Mouse (Mus musculus): ENCODE measurements around the gene Znhit3. TPM values are rescaled to one million over a fixed set of nuclear protein-coding genes. Genes with fewer than 3 reads are reported as not detected.
"Not testable (repeated sequence)": the region's sequence is repeated elsewhere in the genome, so short reads cannot be mapped to it uniquely, and the experiment has no call there.

Gene Znhit3
- total RNA-seq, 2 experiments from 2014 or later, result 8.8 to 10.5 TPM

DNA sequence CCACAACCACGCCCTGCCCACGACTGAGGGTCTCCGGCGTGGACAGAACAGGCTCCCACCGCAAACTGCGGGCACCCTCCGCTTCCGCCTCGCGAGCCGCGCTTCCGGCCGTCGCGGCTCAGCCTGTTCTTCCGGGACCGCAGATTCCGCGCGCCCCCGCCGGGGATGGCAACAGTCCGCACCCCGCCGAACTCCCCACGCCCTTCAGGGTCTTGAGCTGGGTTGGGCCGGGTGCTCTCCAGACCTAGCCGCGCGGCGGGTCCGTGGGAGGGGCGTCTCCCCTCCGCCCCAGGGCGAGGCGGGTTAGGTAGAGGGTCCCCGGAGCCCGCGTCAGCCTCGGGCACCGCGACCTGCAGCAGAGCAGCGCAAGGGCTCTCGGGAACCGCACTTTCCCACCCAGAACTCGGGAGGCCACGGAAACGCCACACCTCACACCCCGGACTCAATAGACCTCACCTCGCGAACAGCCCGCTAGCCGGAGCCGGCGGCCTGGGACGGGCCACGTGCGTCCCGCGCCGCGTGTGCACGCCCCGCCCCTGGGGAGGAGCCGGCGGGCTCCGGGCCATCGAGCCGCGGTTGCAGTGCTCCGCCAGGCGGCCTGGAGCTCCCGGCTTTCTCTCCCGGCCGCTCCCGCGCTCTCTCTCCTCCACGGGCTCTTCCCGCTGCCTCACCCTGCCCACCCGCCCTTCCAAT lies 36.2 kb downstream of the Znhit3 start, which contains the start of the genes Myo19 and Pigw:
Gene Myo19, plus strand, starts transcription at position 377 of the 693 bp plus-strand sequence.
Gene Pigw, minus strand, starts transcription at position 514 of the 693 bp plus-strand sequence.
- peak; percentile 87 to 88 for DNase-seq
- intact Hi-C loops (cut with DNase I), result loop anchor here (2.0 kb wide), 1 partner anchor 13 kb away; no protein-coding TSS in a partner anchor

DNA sequence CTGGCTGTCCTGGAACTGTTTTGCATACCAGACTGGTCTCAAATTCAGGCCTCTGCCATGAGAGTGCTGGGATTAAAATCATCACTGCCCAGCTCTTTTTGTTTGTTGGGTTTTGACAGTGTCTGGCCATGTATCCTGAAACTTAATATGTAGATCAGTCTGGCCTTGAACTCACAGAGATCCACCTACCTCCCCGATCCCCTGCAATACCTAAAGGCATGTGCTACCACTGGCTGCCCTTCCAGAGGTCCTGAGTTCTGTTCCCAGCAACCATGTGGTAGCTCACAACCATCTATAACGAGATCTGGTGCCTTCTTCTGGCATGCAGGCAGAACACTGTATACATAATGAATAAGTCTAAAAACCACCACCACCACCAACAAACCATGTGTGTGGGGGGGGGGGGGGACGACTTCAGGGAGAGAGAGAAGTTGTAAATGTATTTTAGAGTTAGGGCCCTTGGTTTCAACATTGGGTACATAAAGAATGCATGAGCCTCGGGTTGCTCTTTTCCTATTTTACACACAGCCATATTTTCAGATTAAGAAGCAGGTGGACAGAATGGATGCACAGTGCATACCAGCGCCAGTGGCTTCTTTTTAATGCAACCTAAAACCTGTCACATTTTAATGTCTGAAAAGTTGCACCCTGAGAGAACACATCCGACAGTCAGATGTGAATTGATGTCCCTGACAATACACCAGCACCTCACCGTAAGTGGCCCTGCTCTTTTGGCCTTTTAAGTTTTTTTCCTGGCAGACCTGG lies 37.0 kb downstream of the Znhit3 start:
- no peak for DNase-seq
- intact Hi-C loops (cut with DNase I), result no loop called here

DNA sequence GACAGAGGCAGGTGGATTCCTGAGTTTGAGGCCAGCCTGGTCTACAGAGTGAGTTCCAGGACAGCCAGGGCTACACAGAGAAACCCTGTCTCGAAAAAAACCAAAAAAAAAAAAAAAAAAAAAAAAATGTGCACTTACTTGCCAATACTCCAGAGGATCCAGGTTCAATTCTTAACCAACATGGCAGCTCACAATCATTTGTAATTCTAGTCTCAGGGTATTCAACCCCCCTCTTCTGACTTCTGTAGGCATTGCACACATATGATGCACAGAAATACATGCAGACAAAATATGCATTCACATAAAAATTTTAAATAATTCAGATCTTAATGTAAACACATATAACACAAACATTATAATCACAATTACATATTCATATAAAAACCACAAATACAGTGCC lies 40.1 kb downstream of the Znhit3 start:
- intact Hi-C loops (cut with DNase I), result not testable (repeated sequence)

DNA sequence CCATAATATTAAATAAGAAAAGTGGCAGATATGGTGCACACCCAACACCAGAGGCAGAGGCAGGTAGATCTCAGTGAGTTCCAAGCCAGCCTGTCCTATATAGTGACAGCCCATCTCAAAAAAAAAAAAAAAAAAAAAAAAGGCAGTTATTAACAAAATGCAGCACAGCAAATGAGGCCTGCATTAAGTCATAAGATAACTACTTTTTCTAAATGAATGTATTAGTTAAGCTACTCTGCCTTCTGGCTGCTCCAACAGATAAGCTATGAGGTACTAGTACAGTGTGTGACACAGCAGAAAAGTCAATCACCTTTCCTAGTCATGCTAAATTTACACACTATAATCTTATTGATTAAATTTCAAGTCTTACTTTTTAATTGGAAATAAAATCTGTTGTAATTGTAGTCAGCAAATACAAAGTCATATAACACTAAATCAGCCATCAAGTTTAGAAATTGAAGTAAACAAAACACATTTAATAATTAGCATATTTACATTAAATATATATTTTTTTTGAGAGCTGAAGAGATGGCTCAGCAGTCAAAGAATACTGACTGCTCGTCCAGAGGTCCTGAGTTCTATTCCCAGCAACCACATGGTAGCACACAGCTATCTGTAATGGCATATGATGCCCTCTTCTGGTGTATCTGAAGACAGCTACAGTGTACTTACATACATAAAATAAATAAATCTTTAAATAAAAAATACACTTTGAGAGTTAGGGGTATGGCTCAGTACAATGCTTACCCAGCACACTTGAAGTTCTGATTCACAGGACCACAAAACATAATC lies 42.9 kb downstream of the Znhit3 start:
- no peak for DNase-seq
- intact Hi-C loops (cut with DNase I), result no loop called here

More for the DNA sequence above, 40.1 kb downstream of the Znhit3 start:
- DNase-seq, result not testable (repeated sequence)

DNA sequence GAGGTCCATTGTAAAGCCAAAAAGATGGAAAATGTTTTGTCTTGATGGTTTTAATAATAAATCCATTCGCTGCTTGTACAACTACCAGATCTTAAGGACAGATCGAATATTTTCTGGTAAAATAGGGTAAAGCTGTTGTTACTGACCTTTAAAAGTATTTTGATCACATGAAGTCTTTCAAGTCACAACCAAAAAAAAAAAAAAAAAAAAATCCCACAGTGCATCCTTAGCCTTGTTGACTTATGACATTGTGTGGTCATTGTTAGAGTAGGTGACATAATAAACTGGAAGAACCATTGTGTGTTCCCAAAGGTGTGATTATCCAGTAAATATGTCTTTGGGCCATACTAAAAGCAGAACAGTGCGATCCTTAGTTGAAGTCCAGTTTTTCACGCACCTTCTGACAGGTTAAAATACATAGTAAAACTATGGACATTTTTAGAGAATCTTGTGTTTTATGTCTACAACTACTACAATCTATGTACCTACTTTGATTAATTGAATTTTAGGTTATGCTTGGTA lies 44.6 kb downstream of the Znhit3 start:
- no peak for DNase-seq
- intact Hi-C loops (cut with DNase I), result loop anchor here (2.0 kb wide), 2 partner anchors 43 to 51 kb away; partner anchors contain the start of gene Dhrs11

DNA sequence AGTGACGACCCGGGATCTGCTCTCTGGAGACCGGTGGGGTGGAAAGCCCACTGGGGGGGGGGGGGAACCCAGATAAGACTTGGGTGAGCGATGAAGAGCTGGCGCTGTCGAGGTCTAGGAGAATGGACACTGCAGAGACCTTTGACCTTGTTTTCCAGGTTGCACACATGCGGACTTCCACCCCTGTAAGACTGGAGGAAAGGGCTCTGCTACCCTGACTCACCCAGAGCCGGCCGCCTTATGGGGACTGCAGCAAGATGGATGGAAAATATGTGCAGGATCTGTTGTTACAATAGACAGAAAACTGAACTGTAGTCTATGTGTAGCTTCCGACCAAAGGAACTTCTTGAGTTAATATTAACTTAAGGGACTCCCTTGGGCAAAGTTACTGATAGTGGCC lies 45.1 kb downstream of the Znhit3 start:
- intact Hi-C loops (cut with DNase I), result loop anchor here (2.0 kb wide), 2 partner anchors 42 to 50 kb away; partner anchors contain the start of gene Dhrs11
- DNase-seq, result no peak

DNA sequence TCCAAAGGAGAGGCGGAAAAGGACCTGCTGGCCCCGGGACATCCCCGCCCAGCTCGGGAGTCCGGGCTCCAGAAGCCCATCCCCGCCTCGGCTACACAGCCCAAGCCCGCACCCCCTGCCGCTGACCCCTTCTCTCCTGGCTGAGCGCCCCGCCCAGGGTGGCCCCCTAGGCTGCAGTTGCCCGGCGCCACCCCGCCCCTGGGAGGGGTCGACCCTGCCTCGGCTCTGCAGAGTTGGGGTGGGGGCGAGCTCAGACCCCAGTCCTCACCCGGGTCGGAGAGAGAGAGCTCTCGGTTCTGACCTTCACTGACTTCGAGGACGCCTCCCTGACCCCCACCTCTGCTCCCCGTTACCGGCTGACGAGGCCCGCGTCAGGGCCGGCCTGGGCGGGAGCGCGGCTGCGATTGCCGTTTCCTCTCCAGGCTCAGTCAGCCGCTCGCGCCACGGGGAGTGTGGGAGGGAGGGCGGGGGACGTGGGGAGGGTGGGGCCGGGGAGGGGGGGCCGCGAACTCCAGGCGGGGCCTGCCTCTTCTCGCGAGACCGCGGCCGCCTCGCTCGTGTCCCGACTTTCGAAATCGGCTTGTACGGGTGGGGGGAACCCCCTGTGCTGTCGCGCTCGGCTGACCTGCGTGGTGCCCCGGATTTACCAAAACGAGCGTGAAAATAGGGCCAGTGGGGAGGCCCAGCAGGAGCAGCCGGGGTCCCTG lies 45.7 kb downstream of the Znhit3 start, which contains the start of gene Ggnbp2:
Gene Ggnbp2, minus strand, starts transcription at position 481 of the 707 bp plus-strand sequence.
- intact Hi-C loops (cut with DNase I), result loop anchor here (2.0 kb wide), 2 partner anchors 42 to 50 kb away; partner anchors contain the start of gene Dhrs11
- peak; percentile 91 to 98 for DNase-seq

DNA sequence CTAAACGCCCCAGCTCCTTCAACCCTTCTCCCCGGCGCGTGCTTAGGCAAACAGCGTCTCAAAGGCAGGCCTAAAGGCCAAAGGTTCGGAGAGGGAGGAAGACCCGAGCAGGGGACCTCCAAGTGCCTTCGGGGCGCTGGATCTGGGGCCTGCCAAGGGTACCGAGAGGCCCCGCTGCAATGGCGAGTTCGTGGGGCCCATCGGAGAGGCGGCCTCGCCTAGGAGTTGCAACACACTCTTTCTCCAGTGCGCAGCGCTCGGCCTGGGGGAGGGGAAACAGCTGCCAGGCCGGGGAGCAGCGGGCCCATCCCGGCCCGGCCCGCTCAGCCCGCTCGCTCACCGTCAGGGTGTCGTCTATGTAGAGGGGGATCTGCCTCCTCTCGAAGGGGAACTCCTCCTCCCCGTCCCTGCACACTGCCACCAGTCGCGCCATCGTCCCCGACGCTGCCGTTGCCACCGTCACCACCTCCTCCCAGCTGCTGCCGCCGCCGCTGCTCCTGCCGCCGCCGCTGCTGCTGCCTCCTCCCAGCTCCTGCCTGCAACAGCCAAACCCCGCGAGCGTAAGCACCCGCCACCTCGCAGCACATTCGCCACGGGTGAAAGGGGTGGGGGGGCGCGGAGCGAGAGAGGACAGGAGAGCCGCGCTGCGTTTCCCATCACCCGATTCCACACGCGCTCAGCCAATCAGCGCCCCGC lies 46.5 kb downstream of the Znhit3 start:
- DNase-seq, result peak; percentile 84 to 87
- intact Hi-C loops (cut with DNase I), result loop anchor here (2.0 kb wide), 2 partner anchors 41 to 49 kb away; partner anchors contain the start of gene Dhrs11

DNA sequence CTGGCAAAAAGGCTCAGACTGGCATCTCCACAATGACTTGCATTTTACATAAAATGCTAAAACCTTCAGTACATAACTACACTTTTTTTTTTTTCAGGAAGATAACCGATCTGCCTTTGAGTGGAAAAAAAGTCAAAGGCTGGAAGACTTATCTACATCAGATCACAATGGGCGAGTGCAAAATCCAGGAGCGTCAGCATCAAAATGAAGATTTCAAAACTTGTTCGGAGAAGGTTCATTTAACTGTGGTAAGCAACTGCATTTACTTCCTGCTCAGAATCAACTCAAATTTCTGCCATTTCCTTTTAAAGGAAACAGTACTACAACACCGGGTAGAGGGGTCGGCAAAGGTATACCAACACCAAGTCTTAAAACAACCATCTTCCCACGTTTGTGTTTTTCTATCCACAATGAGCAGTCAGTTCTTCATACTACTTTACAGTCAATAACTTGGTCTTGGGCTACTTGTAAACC lies 47.3 kb downstream of the Znhit3 start:
- DNase-seq, result no peak
- intact Hi-C loops (cut with DNase I), result no loop called here

DNA sequence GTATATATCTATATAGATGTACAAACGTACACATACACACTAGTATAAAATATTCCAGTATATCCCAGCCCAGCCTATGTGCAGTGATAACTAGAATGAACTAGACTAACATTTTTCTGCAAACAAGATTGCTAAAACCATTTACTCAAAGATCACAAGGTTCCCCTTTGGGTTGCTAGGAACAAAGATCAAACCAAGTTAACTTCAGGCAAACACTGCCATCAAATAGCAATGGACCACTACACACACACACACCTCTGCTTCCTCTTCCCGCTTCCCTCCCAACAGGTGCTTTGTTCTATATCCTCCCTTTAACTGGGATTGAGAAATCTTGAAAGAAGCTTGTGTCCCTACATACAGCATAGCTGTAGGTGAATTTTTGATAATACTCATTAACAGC lies 48.6 kb downstream of the Znhit3 start:
- intact Hi-C loops (cut with DNase I), result loop anchor here (2.0 kb wide), 1 partner anchor 13 kb away; the partner anchor contains the start of genes Myo19 and Pigw
- no peak for DNase-seq

DNA sequence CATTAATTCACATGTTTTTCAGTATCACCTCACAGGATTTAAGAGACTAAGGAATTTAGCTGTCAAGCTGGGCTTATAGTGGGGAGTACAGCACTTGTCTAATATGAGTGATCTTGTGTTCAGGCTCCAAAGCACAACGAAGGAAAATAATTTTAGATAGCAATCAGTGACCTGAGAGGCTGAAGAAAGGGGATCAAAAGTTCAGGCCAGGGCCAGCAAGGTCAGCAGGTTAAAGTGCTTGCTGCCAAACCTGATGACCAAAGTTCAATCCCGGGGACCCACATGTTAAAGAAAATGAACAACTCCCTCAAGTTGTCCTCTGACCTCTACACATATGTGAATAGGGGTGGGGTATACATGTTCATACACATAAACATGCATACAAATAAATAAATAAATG lies 50.9 kb downstream of the Znhit3 start:
- intact Hi-C loops (cut with DNase I), result no loop called here
- no peak for DNase-seq

Small RNA genes lying within 50 kb of the gene (microRNA-seq; reads per million reads assigned to microRNA genes)
- 0 reads per million in 2 experiments for gene Gm23564 (ENCODE audit: borderline number of aligned reads in 2 of 2)

Other genes with a start within 250 kb of the Znhit3 start
- gene Mrm1, start 96.9 kb downstream of the Znhit3 start, total RNA-seq (2021), result 10 to 100 TPM; 14.2 to 17.6 TPM
- gene Dhrs11, start 87.4 kb downstream of the Znhit3 start, total RNA-seq (2021), result 100 to 1,000 TPM; 102 to 108 TPM
- gene Ggnbp2, start 45.5 kb downstream of the Znhit3 start, total RNA-seq (2021), result 10 to 100 TPM; 48.3 to 48.8 TPM
- gene Myo19, start 36.2 kb downstream of the Znhit3 start, total RNA-seq (2021), result 1 to 10 TPM; 5.5 to 5.8 TPM
- 1 to 10 TPM; 4.7 to 7.6 TPM for gene Pigw, start 36.1 kb downstream of the Znhit3 start, total RNA-seq (2021)
- gene Car4, start 41.4 kb upstream of the Znhit3 start, total RNA-seq (2021), result 10 to 100 TPM; 36.6 to 67.0 TPM
- 10 to 100 TPM; 20.2 to 22.6 TPM for gene Usp32, start 223.8 kb upstream of the Znhit3 start, total RNA-seq (2021)

Measured in heart, postnatal 36 days (tissue).